Mouse (Mus musculus): ENCODE results near the gene Sdk1. TPM values are rescaled to one million over a fixed set of nuclear protein-coding genes. Genes with fewer than 3 reads are reported as not detected.

Sdk1 gene
- 0.41 and 0.80 TPM in 2 replicates for polyA plus RNA-seq (2016; fragmentation: Nextera tagmentation; extraction: Ambion mirVana)

DNA sequence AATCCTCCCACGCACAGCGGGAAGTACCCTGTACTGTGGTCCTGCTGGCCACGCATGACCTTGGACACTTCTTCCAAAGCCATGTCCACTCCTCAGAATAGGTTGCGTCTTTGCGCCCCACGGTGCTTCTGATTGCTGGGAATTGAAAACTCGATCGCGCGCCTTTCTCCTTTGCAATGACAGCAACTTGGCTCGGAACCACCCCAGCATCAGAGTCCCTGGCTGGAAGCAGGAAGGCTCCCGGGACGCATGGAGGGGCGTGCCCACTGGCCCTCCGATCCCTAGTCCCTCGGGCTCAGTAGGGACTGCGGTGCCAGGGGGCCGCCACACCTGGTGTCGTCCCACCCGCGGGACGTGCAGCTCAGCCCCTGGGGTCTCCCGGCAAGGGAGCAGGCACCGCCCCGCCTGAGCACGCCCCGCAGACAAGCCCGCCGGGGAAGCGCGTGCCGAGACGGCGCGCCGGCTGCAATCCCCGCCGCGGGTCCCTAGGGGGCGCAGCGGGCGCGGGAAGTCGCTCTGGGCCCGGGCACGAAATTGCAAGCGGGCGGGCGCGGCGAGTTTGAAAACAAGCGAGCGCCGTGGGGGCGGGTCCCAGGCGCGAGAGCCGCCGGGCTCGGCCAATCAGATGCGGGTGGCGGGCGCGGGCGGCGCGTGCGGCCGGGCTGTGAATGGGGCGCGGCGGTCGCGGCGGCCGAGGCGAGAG is at the start of gene Sdk1:
Gene Sdk1, plus strand, starts transcription at position 650 of the 703 bp plus-strand sequence.
- Histone ChIP-seq H3K27me3 (replicated peaks) (peaks cover 65% of the 10 kb centered on the region), H3K9ac (peak within 1 kb of the TSS; percentile 56), H3K9me3 (replicated peaks) (no peaks in the 10 kb centered on the region), H3K27ac (no peak within 1 kb of the TSS), H3K4me2 (peak within 1 kb of the TSS; percentile 69), H3K4me1 (peaks cover 22% of the 10 kb centered on the region), H3K36me3 (no peaks in the 10 kb centered on the region), H3K4me3 (peak within 1 kb of the TSS; percentile 53)
- WGBS (ENCODE audit: insufficient replicate concordance) = under 1% methylated on average over 73 of the region's 77 CpGs
- ATAC-seq = peak; percentile 89

DNA sequence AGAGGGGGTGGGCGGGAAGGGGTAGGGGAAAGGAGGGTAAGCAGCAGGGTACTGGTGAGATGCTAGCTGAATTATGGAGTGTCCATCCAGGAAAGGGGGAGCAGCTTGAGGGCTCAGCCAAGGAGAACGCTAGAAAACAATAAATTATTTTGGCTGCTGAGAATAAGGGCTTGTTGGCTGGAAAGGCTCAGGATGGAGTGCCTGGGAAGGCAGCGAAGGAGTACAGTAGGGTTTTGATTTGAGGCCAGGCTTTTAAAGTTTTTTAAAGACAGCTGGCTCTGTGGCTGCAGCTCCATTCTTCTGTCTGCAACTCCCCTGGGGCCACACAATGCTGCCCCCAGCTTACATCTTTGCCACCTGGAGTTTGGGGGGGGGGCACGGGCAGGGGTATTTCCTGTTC is 44.0 kb upstream of the Sdk1 start:
- no peak overlapping the region for H3K9ac ChIP-seq
- no peaks in the 10 kb centered on the region for H3K27me3 ChIP-seq (replicated peaks)
- no peaks in the 10 kb centered on the region for H3K36me3 ChIP-seq
- no peak overlapping the region for H3K4me3 ChIP-seq
- no peaks in the 10 kb centered on the region for H3K4me1 ChIP-seq
- H3K4me2 ChIP-seq = no peak overlapping the region
- no peak for ATAC-seq
- H3K9me3 ChIP-seq (replicated peaks) = no peaks in the 10 kb centered on the region
- H3K27ac ChIP-seq = no peak overlapping the region
- 65% methylated on average over 4 of the region's 4 CpGs for WGBS (ENCODE audit: insufficient replicate concordance)

DNA sequence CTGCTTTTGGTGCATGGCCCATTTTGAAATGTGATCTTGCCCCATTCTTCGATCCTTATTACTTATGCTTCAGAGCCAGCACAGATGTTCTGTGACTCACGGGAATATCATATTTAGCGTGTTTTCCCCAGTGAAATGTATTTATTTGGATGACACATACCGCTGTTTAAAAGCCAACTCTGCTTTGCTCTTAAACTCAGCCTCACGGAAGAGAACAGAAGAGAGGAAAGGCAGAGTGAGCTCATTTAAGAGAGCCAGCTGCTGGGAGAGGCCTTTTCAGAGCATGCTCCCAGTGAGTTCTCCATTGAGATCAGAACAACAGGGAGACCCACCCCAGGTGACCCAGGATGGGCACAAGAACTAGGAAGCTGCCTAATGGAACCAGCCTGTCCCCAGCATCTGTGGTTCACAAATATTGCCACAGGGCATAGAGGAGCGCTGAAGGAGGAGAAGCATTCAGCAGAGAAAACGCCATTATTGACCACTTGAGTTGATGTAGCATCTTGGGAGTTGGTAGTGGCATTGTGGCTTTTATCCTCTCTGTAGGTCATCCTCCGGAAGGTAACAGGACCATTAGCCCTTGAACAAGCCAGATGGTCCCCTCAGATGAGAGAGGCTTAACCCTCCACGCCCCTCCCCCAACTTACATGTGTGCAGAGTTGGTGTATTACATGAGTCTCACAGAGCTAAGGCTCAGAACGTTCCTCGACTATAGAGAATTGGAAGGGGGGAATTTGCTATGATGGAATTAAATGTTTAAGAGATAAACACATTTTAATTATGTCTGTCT is 38.8 kb upstream of the Sdk1 start:
- WGBS (ENCODE audit: insufficient replicate concordance) = 61% methylated on average over 11 of the region's 11 CpGs
- Histone ChIP-seq H3K27ac (no peak overlapping the region), H3K36me3 (no peaks in the 10 kb centered on the region), H3K4me1 (no peaks in the 10 kb centered on the region), H3K9ac (no peak overlapping the region), H3K9me3 (replicated peaks) (no peaks in the 10 kb centered on the region), H3K27me3 (replicated peaks) (no peaks in the 10 kb centered on the region), H3K4me2 (no peak overlapping the region), H3K4me3 (no peak overlapping the region)
- no peak for ATAC-seq

DNA sequence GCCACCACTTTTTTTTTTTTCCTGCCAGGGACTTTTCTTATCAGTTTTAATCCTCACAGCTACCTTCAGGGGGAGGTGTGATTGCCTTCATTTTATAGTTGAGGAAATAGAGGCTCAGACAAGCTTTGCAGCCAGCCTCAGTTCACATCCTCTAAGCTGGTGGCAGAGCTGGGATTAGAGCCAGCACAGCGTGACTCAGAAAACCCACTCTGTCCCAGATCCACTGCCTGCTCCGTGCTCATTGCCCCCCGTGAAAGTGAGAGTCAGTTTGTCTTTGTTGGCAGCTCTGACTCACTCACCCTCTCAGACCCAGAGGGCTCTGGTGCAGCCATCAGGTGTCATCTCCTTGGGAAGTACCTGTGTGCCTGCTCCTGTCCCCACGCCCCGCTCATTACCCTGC is 34.2 kb upstream of the Sdk1 start:
- Histone ChIP-seq H3K4me3 (no peak overlapping the region), H3K27ac (no peak overlapping the region), H3K9me3 (replicated peaks) (0 out of 2 replicates have a peak, but pooled peaks cover 6% of the 10 kb centered on the region), H3K36me3 (no peaks in the 10 kb centered on the region), H3K4me2 (no peak overlapping the region), H3K4me1 (no peaks in the 10 kb centered on the region), H3K9ac (no peak overlapping the region), H3K27me3 (replicated peaks) (no peaks in the 10 kb centered on the region)
- ATAC-seq = no peak
- WGBS (ENCODE audit: insufficient replicate concordance) = 38% methylated on average over 5 of the region's 5 CpGs

DNA sequence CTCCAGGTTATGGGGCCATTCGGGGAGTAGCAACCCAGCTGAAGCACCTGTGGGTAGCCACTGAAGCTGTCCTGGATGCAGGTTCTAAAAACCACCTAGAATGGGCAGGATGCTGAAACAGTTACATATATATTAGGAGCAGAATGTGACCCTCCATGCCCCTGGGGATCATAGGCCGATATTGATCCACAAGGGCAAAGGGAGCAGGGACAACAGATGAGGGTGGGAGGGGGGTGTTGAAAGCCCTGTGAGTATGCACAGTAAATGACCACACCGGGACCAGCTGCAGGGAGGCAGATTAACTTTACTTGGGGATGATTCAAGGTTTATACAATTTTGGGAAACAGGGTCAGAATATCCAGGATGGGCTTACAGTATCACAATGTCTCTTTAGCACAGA is 16.0 kb upstream of the Sdk1 start:
- Histone ChIP-seq H3K36me3 (no peaks in the 10 kb centered on the region), H3K4me3 (no peak overlapping the region), H3K4me2 (no peak overlapping the region), H3K27ac (no peak overlapping the region), H3K4me1 (no peaks in the 10 kb centered on the region), H3K9ac (no peak overlapping the region), H3K9me3 (replicated peaks) (no peaks in the 10 kb centered on the region), H3K27me3 (replicated peaks) (no peaks in the 10 kb centered on the region)
- ATAC-seq = no peak
- WGBS (ENCODE audit: insufficient replicate concordance) = 52% methylated on average over 3 of the region's 3 CpGs

DNA sequence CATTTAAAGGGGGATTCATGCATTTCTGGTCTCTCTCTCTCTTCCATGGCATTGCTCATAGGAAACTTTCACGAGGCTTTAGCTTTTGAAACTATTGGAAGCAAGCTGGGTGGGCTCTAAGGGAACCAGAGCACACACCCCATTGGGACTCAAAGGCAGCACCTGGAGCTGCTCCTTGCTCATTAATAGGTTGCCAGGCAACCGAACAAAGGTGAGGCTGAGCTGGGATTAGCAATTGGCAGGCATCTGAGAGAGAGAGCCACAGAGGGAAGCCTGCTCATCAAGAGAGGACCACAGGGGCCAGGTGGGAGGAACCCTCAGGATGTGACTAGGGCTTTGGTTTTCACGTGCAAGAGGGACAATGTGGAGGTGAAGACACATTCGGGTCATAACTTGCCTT is 7.0 kb upstream of the Sdk1 start:
- ATAC-seq = no peak
- no peaks in the 10 kb centered on the region for H3K36me3 ChIP-seq
- H3K9me3 ChIP-seq (replicated peaks) = no peaks in the 10 kb centered on the region
- WGBS (ENCODE audit: insufficient replicate concordance) = 21% methylated on average over 4 of the region's 4 CpGs
- H3K4me3 ChIP-seq = no peak overlapping the region
- H3K4me1 ChIP-seq = no peaks in the 10 kb centered on the region
- H3K9ac ChIP-seq = no peak overlapping the region
- H3K4me2 ChIP-seq = no peak overlapping the region
- H3K27me3 ChIP-seq (replicated peaks) = peaks cover 12% of the 10 kb centered on the region
- H3K27ac ChIP-seq = no peak overlapping the region

DNA sequence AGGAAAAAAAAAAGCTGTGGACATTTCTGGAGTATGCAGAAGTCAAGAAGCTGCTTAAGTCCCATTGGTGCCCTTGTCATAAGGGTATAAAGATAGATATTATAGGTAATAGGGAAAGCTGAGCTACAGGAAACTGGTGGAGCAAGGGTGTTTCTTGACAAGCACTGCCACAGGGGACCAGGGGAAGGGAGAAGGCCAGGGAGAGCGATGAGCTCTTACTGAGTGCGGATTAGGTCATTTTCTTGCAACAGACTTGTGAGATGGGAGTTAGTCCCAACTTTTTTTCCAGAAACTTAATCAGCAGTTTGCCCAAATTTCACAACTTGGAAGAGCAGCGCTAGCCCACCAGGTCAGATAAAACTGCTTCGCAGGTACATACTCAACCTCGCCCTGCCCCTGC is 1.9 kb upstream of the Sdk1 start:
- Histone ChIP-seq H3K4me1 (peaks cover 22% of the 10 kb centered on the region), H3K9me3 (replicated peaks) (no peaks in the 10 kb centered on the region), H3K9ac (no peak overlapping the region), H3K27me3 (replicated peaks) (peaks cover 62% of the 10 kb centered on the region), H3K27ac (no peak overlapping the region), H3K4me2 (no peak overlapping the region), H3K4me3 (no peak overlapping the region), H3K36me3 (no peaks in the 10 kb centered on the region)
- no peak for ATAC-seq
- WGBS (ENCODE audit: insufficient replicate concordance) = 15% methylated on average over 5 of the region's 5 CpGs

DNA sequence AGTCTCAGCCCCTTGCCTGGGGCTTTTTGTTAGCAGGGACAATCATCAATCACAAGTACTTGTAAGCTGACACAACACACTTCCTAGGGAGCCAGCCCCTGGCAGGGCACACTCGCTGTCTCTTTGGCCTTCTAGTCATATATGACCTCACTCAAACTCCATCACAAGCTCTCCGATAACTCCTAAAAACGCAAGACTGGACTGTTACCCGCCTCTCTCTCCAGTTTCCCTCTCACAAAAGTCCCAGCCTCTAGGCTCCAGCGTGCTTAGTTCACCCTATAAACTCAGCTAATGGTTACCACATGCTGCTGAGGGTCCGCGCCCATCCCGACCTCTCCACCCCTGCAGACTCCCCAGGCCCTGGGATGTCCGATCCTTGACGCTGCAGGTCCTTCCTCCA is 849 bp upstream of the Sdk1 start:
- WGBS (ENCODE audit: insufficient replicate concordance) = 4% methylated on average over 10 of the region's 10 CpGs
- ATAC-seq = no peak
- Histone ChIP-seq H3K4me3 (peak overlapping the region; percentile 53), H3K36me3 (no peaks in the 10 kb centered on the region), H3K4me2 (peak overlapping the region; percentile 69), H3K9ac (no peak overlapping the region), H3K4me1 (peaks cover 22% of the 10 kb centered on the region), H3K9me3 (replicated peaks) (no peaks in the 10 kb centered on the region), H3K27ac (no peak overlapping the region), H3K27me3 (replicated peaks) (peaks cover 65% of the 10 kb centered on the region)

DNA sequence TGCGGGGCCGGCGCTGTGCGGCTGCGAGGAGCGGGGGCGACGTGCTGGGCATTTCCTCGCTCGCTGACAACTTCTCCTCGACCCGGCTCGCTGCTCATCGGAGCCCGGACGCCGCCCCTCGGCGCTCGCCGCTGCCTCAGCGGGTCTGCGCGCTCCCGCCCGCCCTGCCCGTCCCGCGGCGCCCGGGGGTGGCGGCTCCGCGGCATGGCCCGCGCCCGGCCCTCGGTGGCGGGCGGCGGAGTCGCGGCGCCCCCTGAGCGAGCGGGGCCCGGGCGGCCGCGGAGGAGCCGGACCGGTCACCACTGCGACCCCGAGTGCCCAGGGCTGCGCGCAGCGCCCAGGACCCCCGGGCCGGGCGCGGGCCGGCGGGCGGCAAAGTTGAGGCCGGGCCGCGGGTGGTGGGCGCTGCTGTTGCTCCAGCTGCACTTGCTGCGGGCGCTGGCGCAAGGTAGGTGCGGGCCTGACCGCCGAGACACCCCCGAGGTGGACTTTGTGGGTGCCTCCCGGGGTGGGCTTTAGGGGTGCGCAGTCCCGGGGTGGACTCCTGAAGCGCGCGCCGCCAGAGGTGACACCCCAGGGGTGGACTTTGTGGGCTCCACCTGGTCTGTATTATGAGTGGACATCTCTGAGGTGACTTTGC is 475 bp downstream of the Sdk1 start:
- H3K4me2 ChIP-seq = peak overlapping the region; percentile 69
- peaks cover 22% of the 10 kb centered on the region for H3K4me1 ChIP-seq
- no peaks in the 10 kb centered on the region for H3K36me3 ChIP-seq
- no peaks in the 10 kb centered on the region for H3K9me3 ChIP-seq (replicated peaks)
- ATAC-seq = peak; percentile 31
- H3K4me3 ChIP-seq = peak overlapping the region; percentile 53
- no peak overlapping the region for H3K27ac ChIP-seq
- peak overlapping the region; percentile 56 for H3K9ac ChIP-seq
- 1% methylated on average over 63 of the region's 82 CpGs for WGBS (ENCODE audit: insufficient replicate concordance)
- H3K27me3 ChIP-seq (replicated peaks) = peaks cover 73% of the 10 kb centered on the region

DNA sequence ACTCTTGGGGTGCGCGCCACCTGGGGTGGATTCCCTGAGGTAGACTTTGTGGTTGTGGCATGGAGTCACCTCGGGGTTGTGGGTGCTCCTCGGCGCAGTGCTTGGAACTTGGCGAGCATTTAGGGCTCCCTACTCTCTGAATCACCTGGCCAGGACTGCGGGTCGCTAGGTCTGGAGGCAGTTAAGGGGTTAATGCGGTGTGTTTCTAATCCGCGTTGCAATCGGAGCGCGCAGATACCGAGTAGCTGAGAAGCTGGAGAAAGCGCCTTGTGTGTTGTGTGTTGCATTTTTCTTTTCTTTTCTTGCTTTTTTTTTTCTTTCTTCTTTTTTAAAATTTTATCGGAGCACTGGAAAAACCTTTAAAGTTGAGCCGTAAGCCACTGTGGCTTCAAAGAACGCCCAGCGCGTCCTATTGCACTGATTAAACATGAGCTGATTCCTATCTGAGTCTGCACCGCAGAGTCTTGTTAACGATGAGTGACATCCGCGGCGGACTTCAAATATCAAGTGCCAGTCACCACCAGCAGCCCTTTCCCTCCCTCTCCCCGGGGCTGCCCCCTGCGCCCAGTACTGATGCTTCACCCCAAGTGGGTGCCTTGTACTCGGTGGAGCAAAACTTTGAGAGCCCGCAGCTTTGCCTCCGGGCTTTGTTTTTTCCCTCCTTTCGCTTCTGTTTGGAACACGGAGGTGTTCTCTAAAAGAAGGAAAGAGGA is 2.1 kb downstream of the Sdk1 start:
- Histone ChIP-seq H3K9me3 (replicated peaks) (no peaks in the 10 kb centered on the region), H3K4me1 (peaks cover 22% of the 10 kb centered on the region), H3K27ac (no peak overlapping the region), H3K36me3 (no peaks in the 10 kb centered on the region), H3K9ac (no peak overlapping the region), H3K27me3 (replicated peaks) (peaks cover 71% of the 10 kb centered on the region), H3K4me2 (peak overlapping the region; percentile 50), H3K4me3 (peak overlapping the region; percentile 32)
- 4% methylated on average over 33 of the region's 33 CpGs for WGBS (ENCODE audit: insufficient replicate concordance)
- ATAC-seq = no peak

DNA sequence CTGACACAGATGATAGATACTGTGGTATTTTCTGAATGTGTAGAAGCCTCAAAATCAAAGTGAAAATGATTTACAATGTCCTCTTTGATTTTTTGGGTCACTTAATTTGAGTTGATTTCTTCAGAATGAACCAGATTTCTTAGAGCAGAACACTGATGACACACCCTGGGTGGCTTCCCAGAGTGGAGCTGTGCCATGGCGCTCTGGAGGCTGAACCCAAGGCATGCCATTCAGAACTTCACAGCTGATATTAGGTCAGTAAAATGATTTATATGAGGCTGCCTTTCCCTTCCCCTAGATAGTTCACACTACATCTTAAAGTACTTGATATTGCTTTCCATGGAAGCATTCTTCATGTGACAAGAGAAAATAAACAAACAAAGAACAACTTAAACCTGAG is 23.0 kb downstream of the Sdk1 start:
- Histone ChIP-seq H3K9me3 (replicated peaks) (no peaks in the 10 kb centered on the region), H3K27ac (no peak overlapping the region), H3K4me2 (no peak overlapping the region), H3K4me3 (no peak overlapping the region), H3K36me3 (no peaks in the 10 kb centered on the region), H3K4me1 (no peaks in the 10 kb centered on the region), H3K9ac (no peak overlapping the region), H3K27me3 (replicated peaks) (no peaks in the 10 kb centered on the region)
- ATAC-seq = no peak
- 65% methylated on average over 1 of the region's 1 CpGs for WGBS (ENCODE audit: insufficient replicate concordance)

DNA sequence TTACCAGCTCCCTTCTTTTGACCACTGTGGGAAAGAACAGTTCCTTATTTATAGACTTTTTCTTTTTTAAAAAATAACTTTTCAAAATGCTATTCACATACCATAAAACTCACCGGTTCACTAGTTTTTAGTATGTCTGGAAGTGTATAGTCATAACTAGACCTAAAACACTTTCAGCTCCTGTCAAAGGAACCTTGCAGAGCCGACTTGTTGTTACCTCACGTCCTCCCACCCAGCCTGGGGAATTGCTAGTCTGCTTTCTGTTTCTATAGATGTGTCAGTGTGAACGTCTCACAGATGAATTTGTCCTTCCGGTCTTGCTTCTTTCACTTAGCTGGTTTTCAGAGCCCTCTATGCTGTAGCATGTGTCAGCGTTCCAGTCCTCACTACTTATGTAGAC is 35.8 kb downstream of the Sdk1 start:
- WGBS (ENCODE audit: insufficient replicate concordance) = 69% methylated on average over 6 of the region's 6 CpGs
- Histone ChIP-seq H3K27me3 (replicated peaks) (no peaks in the 10 kb centered on the region), H3K9ac (no peak overlapping the region), H3K27ac (no peak overlapping the region), H3K36me3 (no peaks in the 10 kb centered on the region), H3K9me3 (replicated peaks) (no peaks in the 10 kb centered on the region), H3K4me1 (no peaks in the 10 kb centered on the region), H3K4me3 (no peak overlapping the region), H3K4me2 (no peak overlapping the region)
- ATAC-seq = no peak
